Mouse (Mus musculus) heart, postnatal 0 days (tissue): Measurements from ENCODE around the gene Scrt2.

Source experiments
- CTCF ChIP-seq: IDR thresholded peaks from 2 replicates; pipeline ENCODE4 v1.5.1; 2016; ENCODE audit warnings: antibody characterized with exemption, control low read depth, low read depth
- EP300 ChIP-seq: IDR thresholded peaks from 2 replicates; pipeline ENCODE4 v1.6.1; 2016; ENCODE audit warnings: antibody characterized with exemption, low read depth

DNA sequence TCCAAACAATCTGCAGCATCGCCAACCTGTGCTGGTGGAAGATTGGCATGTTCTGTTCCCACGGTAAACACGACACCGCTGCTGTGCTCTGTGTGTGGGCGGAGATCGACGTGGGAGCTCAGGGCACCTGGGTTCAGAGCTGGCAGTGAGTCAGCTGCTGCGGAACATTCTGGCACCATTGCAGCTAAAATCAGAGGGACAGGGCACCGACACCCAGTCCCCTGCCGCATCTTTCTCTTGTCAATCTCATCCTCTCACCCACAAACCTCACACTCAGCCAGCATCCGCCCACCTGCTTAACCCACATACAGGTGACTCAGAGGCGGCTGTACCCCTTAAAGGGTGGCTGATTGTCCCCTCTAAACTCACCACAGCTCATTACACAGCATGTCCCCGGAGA is 20.4 kb downstream of the Scrt2 start:
- TF ChIP-seq CTCF (no peak), EP300 (no peak)
